Mouse (Mus musculus): ENCODE data around the gene Pth. TPM values are rescaled to one million over a fixed set of nuclear protein-coding genes. Genes with fewer than 3 reads are reported as not detected.

The Pth gene
- total RNA-seq, 1 experiment, result not detected

DNA sequence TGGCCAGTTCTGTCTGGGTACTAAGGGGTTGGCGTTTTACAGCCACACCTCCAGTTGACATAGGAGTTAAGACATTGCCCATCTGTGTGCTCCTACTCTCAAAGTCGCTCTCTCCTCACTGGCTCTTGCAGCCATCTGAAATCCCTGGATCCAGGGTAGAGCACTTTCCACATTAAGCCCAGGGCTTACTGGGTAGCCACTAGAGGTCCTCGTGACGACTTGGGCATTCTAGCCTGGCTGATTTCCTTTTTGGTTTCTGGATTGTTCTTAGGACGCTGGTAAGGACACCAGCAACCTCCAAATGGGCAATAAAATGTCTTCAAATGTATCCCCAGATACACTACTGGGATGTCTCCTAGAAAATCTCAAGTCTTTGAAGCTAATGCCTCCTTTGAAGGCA lies 20.3 kb upstream of the Pth start:
- TF ChIP-seq ZNF384 (IDR thresholded peaks at IDR 0.05; ENCODE audit: low read depth, low read length), result no peak
- no peak for TF ChIP-seq CHD2 (IDR thresholded peaks at IDR 0.05; ENCODE audit: low read depth, low read length)
- no peak for TF ChIP-seq HCFC1 (IDR thresholded peaks at IDR 0.05; ENCODE audit: borderline replicate concordance, insufficient read depth, low read length)
- TF ChIP-seq MAFK (IDR thresholded peaks at IDR 0.05; ENCODE audit: insufficient read depth, low read depth, low read length), result no peak
- TF ChIP-seq ZC3H11A (IDR thresholded peaks at IDR 0.05; ENCODE audit: borderline replicate concordance, low read depth, low read length), result no peak
- H3K9me3 ChIP-seq (ENCODE audit: control insufficient read depth, insufficient read depth, low read depth, low read length), result no peaks in the 10 kb centered on the region
- no peaks in the 10 kb centered on the region for H3K36me3 ChIP-seq (ENCODE audit: control insufficient read depth, insufficient read depth, low read length, poor library complexity, severe bottlenecking)

DNA sequence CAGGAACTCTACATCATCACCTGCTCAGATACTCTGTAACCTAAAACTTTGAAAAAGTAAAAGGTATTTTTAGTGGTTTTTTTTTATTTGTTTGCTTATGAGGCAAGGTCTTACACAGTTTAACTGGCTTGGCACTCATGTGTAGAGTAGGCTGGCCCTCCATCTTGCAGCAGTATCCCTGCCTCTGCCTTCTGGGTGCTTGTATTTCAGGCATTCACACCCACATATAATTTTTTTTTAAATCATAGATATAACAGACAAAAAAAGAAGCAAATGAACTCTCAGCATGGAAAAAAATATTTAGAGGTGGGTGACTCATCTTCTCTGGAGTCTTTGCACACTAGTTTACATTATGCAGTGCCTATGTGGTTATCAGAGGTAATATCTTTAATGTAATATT lies 9.7 kb upstream of the Pth start:
- in situ Hi-C loops (cut with MboI; ENCODE audit: low sequenced_read_pairs in 2 of 2, unreplicated experiment in 2 of 2), result loop anchor here in 1 of 2 experiments (25.0 kb wide), 1 partner anchor 189 kb away; no protein-coding TSS in a partner anchor
- H3K9me3 ChIP-seq (ENCODE audit: control insufficient read depth, insufficient read depth, low read depth, low read length), result no peaks in the 10 kb centered on the region
- TF ChIP-seq CHD2 (IDR thresholded peaks at IDR 0.05; ENCODE audit: low read depth, low read length) (no peak), MAFK (IDR thresholded peaks at IDR 0.05; ENCODE audit: insufficient read depth, low read depth, low read length) (no peak), ZC3H11A (IDR thresholded peaks at IDR 0.05; ENCODE audit: borderline replicate concordance, low read depth, low read length) (no peak), ZNF384 (IDR thresholded peaks at IDR 0.05; ENCODE audit: low read depth, low read length) (no peak), HCFC1 (IDR thresholded peaks at IDR 0.05; ENCODE audit: borderline replicate concordance, insufficient read depth, low read length) (no peak)
- no peaks in the 10 kb centered on the region for H3K4me1 ChIP-seq (ENCODE audit: control insufficient read depth in 2 of 2, insufficient read depth in 2 of 2, low read length in 2 of 2, poor library complexity in 1 of 2)
- DNase-seq (ENCODE audit: low read depth, low spot score), result no peak
- H3K9ac ChIP-seq (ENCODE audit: insufficient read depth, low read depth, low read length, poor library complexity, severe bottlenecking), result no peak overlapping the region
- no peak overlapping the region for H3K27ac ChIP-seq (ENCODE audit: insufficient read depth, low read depth, low read length, poor library complexity, severe bottlenecking)
- H3K4me3 ChIP-seq (ENCODE audit: insufficient read depth in 1 of 2, low read depth in 1 of 2, low read length in 2 of 2, poor library complexity in 1 of 2, severe bottlenecking in 1 of 2), result no peak overlapping the region
- no peaks in the 10 kb centered on the region for H3K36me3 ChIP-seq (ENCODE audit: control insufficient read depth, insufficient read depth, low read length, poor library complexity, severe bottlenecking)

More for the DNA sequence above, 20.3 kb upstream of the Pth start:
- Histone ChIP-seq H3K9ac (ENCODE audit: insufficient read depth, low read depth, low read length, poor library complexity, severe bottlenecking) (no peak overlapping the region), H3K4me3 (ENCODE audit: insufficient read depth in 1 of 2, low read depth in 1 of 2, low read length in 2 of 2, poor library complexity in 1 of 2, severe bottlenecking in 1 of 2) (no peak overlapping the region), H3K4me1 (ENCODE audit: control insufficient read depth in 2 of 2, insufficient read depth in 2 of 2, low read length in 2 of 2, poor library complexity in 1 of 2) (no peaks in the 10 kb centered on the region), H3K27ac (ENCODE audit: insufficient read depth, low read depth, low read length, poor library complexity, severe bottlenecking) (no peak overlapping the region)
- in situ Hi-C loops (cut with MboI; ENCODE audit: low sequenced_read_pairs in 2 of 2, unreplicated experiment in 2 of 2), result no loop called here
- DNase-seq (ENCODE audit: low read depth, low spot score), result no peak

DNA sequence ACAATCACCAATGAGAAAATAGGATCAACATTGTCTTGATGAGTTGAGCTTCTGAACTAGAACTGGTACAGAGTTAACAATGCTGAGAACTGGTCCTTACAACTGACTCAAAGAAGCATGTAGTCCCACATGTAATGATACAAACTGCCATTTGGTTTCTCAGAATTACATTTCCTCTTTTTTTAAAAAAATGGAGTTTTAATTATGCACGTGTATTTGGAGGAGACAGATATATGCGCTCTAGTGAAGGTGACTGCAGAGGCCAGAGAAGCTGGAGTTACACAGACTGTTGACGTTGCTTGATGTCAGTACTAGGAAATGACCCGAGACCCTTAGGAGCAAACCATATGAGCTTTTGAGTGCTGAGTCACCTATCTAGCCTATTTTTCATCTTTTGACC lies 8.3 kb upstream of the Pth start:
- in situ Hi-C loops (cut with MboI; ENCODE audit: low sequenced_read_pairs in 2 of 2, unreplicated experiment in 2 of 2), result loop anchor here in 1 of 2 experiments (25.0 kb wide), 1 partner anchor 191 kb away; no protein-coding TSS in a partner anchor

DNA sequence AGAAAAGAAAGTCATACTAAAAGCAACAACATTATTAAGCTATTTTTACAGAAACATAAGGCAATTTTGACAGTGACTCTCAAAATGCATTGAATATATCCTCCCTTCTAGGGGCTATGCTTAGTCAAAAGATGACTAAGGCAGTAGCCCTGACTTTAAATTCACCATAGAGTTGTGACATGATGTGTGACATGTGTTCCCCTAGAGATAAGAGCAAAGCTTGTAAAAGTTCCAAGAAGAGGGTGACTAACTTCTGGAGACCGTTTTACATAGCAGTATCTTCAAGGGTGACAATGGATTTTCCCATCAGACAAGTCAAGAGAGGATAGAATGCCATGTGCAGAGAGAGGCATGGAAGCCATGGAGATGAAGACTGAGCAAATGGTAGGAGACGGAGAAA lies 3.2 kb upstream of the Pth start:
- DNase-seq (ENCODE audit: low read depth, low spot score), result no peak
- Histone ChIP-seq H3K4me3 (ENCODE audit: insufficient read depth in 1 of 2, low read depth in 1 of 2, low read length in 2 of 2, poor library complexity in 1 of 2, severe bottlenecking in 1 of 2) (no peak overlapping the region), H3K36me3 (ENCODE audit: control insufficient read depth, insufficient read depth, low read length, poor library complexity, severe bottlenecking) (no peaks in the 10 kb centered on the region), H3K9me3 (ENCODE audit: control insufficient read depth, insufficient read depth, low read depth, low read length) (no peaks in the 10 kb centered on the region), H3K4me1 (ENCODE audit: control insufficient read depth in 2 of 2, insufficient read depth in 2 of 2, low read length in 2 of 2, poor library complexity in 1 of 2) (no peaks in the 10 kb centered on the region), H3K9ac (ENCODE audit: insufficient read depth, low read depth, low read length, poor library complexity, severe bottlenecking) (no peak overlapping the region), H3K27ac (ENCODE audit: insufficient read depth, low read depth, low read length, poor library complexity, severe bottlenecking) (no peak overlapping the region)
- TF ChIP-seq ZNF384 (IDR thresholded peaks at IDR 0.05; ENCODE audit: low read depth, low read length), result no peak
- no peak for TF ChIP-seq CHD2 (IDR thresholded peaks at IDR 0.05; ENCODE audit: low read depth, low read length)
- TF ChIP-seq ZC3H11A (IDR thresholded peaks at IDR 0.05; ENCODE audit: borderline replicate concordance, low read depth, low read length), result no peak
- no peak for TF ChIP-seq HCFC1 (IDR thresholded peaks at IDR 0.05; ENCODE audit: borderline replicate concordance, insufficient read depth, low read length)
- no peak for TF ChIP-seq MAFK (IDR thresholded peaks at IDR 0.05; ENCODE audit: insufficient read depth, low read depth, low read length)
- in situ Hi-C loops (cut with MboI; ENCODE audit: low sequenced_read_pairs in 2 of 2, unreplicated experiment in 2 of 2), result loop anchor here in 1 of 2 experiments (25.0 kb wide), 1 partner anchor 196 kb away; no protein-coding TSS in a partner anchor

More for the DNA sequence above, 8.3 kb upstream of the Pth start:
- H3K36me3 ChIP-seq (ENCODE audit: control insufficient read depth, insufficient read depth, low read length, poor library complexity, severe bottlenecking), result no peaks in the 10 kb centered on the region
- no peak for TF ChIP-seq ZNF384 (IDR thresholded peaks at IDR 0.05; ENCODE audit: low read depth, low read length)
- no peak for TF ChIP-seq HCFC1 (IDR thresholded peaks at IDR 0.05; ENCODE audit: borderline replicate concordance, insufficient read depth, low read length)
- no peak for TF ChIP-seq MAFK (IDR thresholded peaks at IDR 0.05; ENCODE audit: insufficient read depth, low read depth, low read length)
- no peaks in the 10 kb centered on the region for H3K9me3 ChIP-seq (ENCODE audit: control insufficient read depth, insufficient read depth, low read depth, low read length)
- no peak for DNase-seq (ENCODE audit: low read depth, low spot score)
- no peak overlapping the region for H3K4me3 ChIP-seq (ENCODE audit: insufficient read depth in 1 of 2, low read depth in 1 of 2, low read length in 2 of 2, poor library complexity in 1 of 2, severe bottlenecking in 1 of 2)
- H3K4me1 ChIP-seq (ENCODE audit: control insufficient read depth in 2 of 2, insufficient read depth in 2 of 2, low read length in 2 of 2, poor library complexity in 1 of 2), result no peaks in the 10 kb centered on the region
- no peak overlapping the region for H3K9ac ChIP-seq (ENCODE audit: insufficient read depth, low read depth, low read length, poor library complexity, severe bottlenecking)
- H3K27ac ChIP-seq (ENCODE audit: insufficient read depth, low read depth, low read length, poor library complexity, severe bottlenecking), result no peak overlapping the region

All from ES-E14 (cell line).